Mouse (Mus musculus) G1E (cell line): ENCODE measurements around the gene Tgfb1.

Experiments used
- CTCF ChIP-seq: IDR thresholded peaks from 2 replicates; pipeline ENCODE4 v1.5.1; 2012; ENCODE audit warnings: low read depth, low read length, inconsistent platforms, mixed read lengths
- GATA2 ChIP-seq: IDR thresholded peaks from 2 replicates; pipeline ENCODE4 v1.6.1; 2012; ENCODE audit warnings: low read depth, low read length, inconsistent platforms, borderline replicate concordance
- POLR2AphosphoS5 ChIP-seq: IDR thresholded peaks from 2 replicates; pipeline ENCODE4 v1.6.1; 2012; ENCODE audit warnings: low read depth, low read length, inconsistent platforms; ENCODE audit not compliant: insufficient replicate concordance
- TAL1 ChIP-seq: conservative IDR thresholded peaks from 2 replicates; pipeline ENCODE4 v1.6.1; 2012; ENCODE audit warnings: low read depth, low read length, inconsistent platforms, mixed read lengths

GRCm38 (mm10) chr7:25712801-25713200 lies 26.0 kb downstream of the Tgfb1 start:
- TF ChIP-seq CTCF (no peak), TAL1 (no peak), POLR2AphosphoS5 (0 out of 2 replicates have a peak, but pooled peaks have one; percentile 13), GATA2 (no peak)
